Mouse (Mus musculus) heart, adult 2 months (tissue): Measurements from ENCODE around the gene March9. TPM values are rescaled to one million over a fixed set of nuclear protein-coding genes. Genes with fewer than 3 reads are reported as not detected.
"Not testable (repeated sequence)": the region's sequence is repeated elsewhere in the genome, so short reads cannot be mapped to it uniquely, and the experiment has no call there.

ENCODE experiments used
- DNase-seq, 2 experiments: peaks; one replicate each; pipeline ENCODE4 v3.0.0; 2021
- H3K27ac ChIP-seq: fragments of 200-600 bp; 2 replicates; pipeline ENCODE4 v1.8.1; 2022
- H3K27me3 ChIP-seq: fragments of 200-500 bp; 2 replicates; pipeline ENCODE4 v1.6.1; 2012; ENCODE audit warnings: mild to moderate bottlenecking, low read length, inconsistent platforms, mixed read lengths; ENCODE audit not compliant: control insufficient read depth, insufficient read depth
- H3K36me3 ChIP-seq: fragments of 200-500 bp; 2 replicates; pipeline ENCODE4 v1.6.1; 2012; ENCODE audit warnings: low read length, inconsistent platforms; ENCODE audit not compliant: control insufficient read depth, insufficient read depth
- H3K4me1 ChIP-seq: fragments of 200-500 bp; 2 replicates; pipeline ENCODE4 v1.6.1; 2011; ENCODE audit warnings: low read length; ENCODE audit not compliant: control insufficient read depth, insufficient read depth
- H3K4me3 ChIP-seq: fragments of 200-600 bp; 2 replicates; pipeline ENCODE4 v1.8.1; 2022
- H3K79me2 ChIP-seq: fragments of 200-500 bp; replicated peaks from 2 replicates; pipeline ENCODE4 v1.6.1; 2012; ENCODE audit warnings: mild to moderate bottlenecking, inconsistent platforms, low read length, moderate library complexity, mixed read lengths; ENCODE audit not compliant: control insufficient read depth, insufficient read depth
- H3K9ac ChIP-seq: fragments of 200-500 bp; 2 replicates; pipeline ENCODE4 v1.6.1; 2012; ENCODE audit warnings: low read depth, mild to moderate bottlenecking, control low read depth, inconsistent platforms, low read length, mixed read lengths
- CTCF ChIP-seq: fragments of 200-600 bp; IDR thresholded peaks from 2 replicates; pipeline ENCODE4 v1.8.1; 2022; ENCODE audit warnings: antibody characterized with exemption, mild to moderate bottlenecking, moderate library complexity
- EP300 ChIP-seq: fragments of 200-500 bp; IDR thresholded peaks from 2 replicates; pipeline ENCODE4 v1.6.1; 2011; ENCODE audit warnings: low read depth, low read length, control low read depth; ENCODE audit not compliant: insufficient read depth
- POLR2A ChIP-seq: fragments of 200-500 bp; IDR thresholded peaks from 2 replicates; pipeline ENCODE4 v1.6.1; 2011; ENCODE audit warnings: mild to moderate bottlenecking, low read depth, low read length, control low read depth; ENCODE audit not compliant: insufficient read depth
- WGBS: fragments of 180-500 bp; shearing (Covaris S2); methylation state at CpG from one replicate; pipeline ENCODE4 v1.1.7; 2018; 5-methylcytosine and 5-hydroxymethylcytosine counted together
- intact Hi-C: fragments of 180-260 bp; cut with DNase I; formaldehyde crosslinking; loops from one replicate; pipeline ENCODE4 v1.15.1; 2025
- polyA plus RNA-seq: library from polyadenylated mRNA; depleted of rRNA; stranded (reverse); fragments of >200 nt; gene quantifications from 2 replicates; pipeline ENCODE4 v1.2.3, GENCODE M21; 2012
- total RNA-seq, 2 experiments: library from RNA; stranded (reverse); gene quantifications; 2 replicates each; pipeline ENCODE4 v1.2.3; 2021

March9 gene
- total and polyA plus RNA-seq, 3 experiments: 2.7 to 3.1 (median 2.8) TPM

DNA sequence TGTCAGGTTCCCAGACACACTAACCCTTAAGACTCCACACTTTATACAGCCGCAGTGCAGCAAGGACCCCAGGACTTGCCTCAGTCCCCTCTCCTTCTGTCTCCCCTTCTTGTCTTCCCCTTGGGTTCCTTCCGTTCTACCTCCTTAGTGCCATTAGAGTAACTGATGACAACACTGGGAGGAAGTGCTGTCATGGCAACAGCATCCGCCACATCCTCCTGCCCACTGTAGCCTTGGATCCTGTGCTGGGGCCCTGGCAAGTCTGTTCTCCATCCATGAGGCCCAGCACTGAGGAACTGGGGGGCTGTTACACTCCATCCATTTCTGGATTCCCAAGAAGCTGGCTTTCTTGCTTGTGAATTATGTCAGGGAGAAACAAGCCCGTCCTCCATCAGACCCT is 16.1 kb upstream of the March9 start:
- H3K4me1 ChIP-seq: no peaks in the 10 kb centered on the region; the same call in 1 of the 2 replicates
- WGBS: 28% methylated on average over 4 of the region's 4 CpGs
- TF ChIP-seq EP300 (no peak), POLR2A (no peak), CTCF (no peak)
- DNase-seq: peak; percentile 25 to 36
- H3K9ac ChIP-seq: no peak overlapping the region
- H3K79me2 ChIP-seq: no peaks in the 10 kb centered on the region
- no peak overlapping the region for H3K4me3 ChIP-seq
- intact Hi-C loops: no loop called here
- H3K27me3 ChIP-seq: no peaks in the 10 kb centered on the region; the same call in 1 of the 2 replicates
- H3K36me3 ChIP-seq: no peaks in the 10 kb centered on the region
- H3K27ac ChIP-seq: no peak overlapping the region

DNA sequence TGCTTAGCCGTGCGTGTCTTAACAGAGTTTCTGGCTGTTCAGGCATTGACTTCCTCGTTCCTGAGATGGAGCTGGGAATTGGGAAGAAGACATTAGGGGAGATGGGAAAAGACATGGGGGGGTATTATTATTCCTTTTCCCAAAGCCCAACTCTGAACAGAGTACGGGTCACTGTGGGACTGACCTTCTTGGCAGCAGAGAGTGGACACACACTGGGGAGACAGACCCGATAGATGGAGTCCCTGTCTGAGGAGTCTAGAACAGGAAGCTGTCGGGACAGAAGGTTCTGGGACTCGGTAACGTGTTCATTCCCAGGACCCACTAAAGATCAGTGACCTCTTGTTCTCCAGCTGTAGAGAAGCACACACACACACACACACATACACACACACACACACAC is 15.7 kb upstream of the March9 start:
- no peaks in the 10 kb centered on the region; the same call in 1 of the 2 replicates for H3K27me3 ChIP-seq
- no peaks in the 10 kb centered on the region for H3K79me2 ChIP-seq
- H3K4me3 ChIP-seq: no peak overlapping the region
- no peaks in the 10 kb centered on the region for H3K36me3 ChIP-seq
- no peak overlapping the region for H3K9ac ChIP-seq
- intact Hi-C loops: no loop called here
- 45% methylated on average over 8 of the region's 8 CpGs for WGBS
- no peaks in the 10 kb centered on the region; the same call in 1 of the 2 replicates for H3K4me1 ChIP-seq
- peak in 1 of 2 experiments; percentile 28 for DNase-seq
- TF ChIP-seq POLR2A: no peak
- no peak for TF ChIP-seq EP300
- TF ChIP-seq CTCF: no peak
- no peak overlapping the region for H3K27ac ChIP-seq

DNA sequence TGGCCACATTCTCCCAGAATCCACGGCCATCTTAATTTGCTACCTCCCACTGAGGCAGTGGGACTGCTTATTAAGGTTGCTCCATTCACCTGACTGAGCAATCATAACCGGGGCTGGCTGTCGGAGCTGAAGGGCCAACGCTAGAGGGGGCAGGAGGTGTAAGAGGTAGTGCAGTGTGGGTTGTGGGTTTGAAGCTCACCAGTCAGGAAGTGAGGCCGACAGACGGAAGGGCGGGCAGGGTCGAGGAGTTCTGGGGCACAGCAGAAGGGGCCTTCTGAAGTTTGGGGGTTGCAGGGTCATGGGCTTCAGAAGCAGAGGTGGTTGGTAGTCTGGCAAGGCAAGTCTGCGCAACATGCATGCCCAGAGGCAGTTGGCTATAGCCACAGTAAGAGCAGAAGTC is 15.1 kb upstream of the March9 start, which contains the start of gene Agap2:
Gene Agap2 (plus strand): TSS at position 205 of the 400 bp plus-strand sequence.
- 50% methylated on average over 9 of the region's 9 CpGs for WGBS
- DNase-seq: peak in 1 of 2 experiments; percentile 46
- no peaks in the 10 kb centered on the region; the same call in 1 of the 2 replicates for H3K27me3 ChIP-seq
- H3K4me3 ChIP-seq: no peak within 1 kb of the TSS
- H3K9ac ChIP-seq: no peak within 1 kb of the TSS
- intact Hi-C loops: no loop called here
- no peak for TF ChIP-seq POLR2A
- TF ChIP-seq EP300: no peak
- TF ChIP-seq CTCF: no peak
- H3K36me3 ChIP-seq: no peaks in the 10 kb centered on the region
- H3K27ac ChIP-seq: no peak within 1 kb of the TSS
- no peaks in the 10 kb centered on the region for H3K79me2 ChIP-seq
- H3K4me1 ChIP-seq: no peaks in the 10 kb centered on the region; the same call in 1 of the 2 replicates

DNA sequence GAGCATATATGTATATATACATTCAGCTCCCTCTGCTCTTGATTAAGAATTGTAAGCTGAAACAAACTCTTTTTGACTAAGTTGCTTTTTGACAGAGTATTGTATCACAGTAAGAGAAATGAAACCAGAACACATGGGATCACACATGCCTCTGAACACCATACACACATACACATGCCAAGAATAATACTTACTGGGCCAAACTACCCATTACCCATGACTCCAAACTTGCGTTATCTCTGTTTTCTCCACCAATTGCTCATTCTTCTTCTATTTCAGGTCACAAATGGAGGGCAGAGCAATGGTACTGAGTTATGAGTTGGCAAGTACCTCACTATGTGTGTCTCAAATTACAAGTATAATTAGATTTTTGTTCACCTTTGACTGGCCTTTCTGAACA is 14.0 kb upstream of the March9 start:
- Histone ChIP-seq H3K36me3 (no peaks in the 10 kb centered on the region), H3K4me1 (peaks cover 4% of the 10 kb centered on the region), H3K9ac (no peak overlapping the region), H3K27ac (no peak overlapping the region), H3K27me3 (no peaks in the 10 kb centered on the region; the same call in 1 of the 2 replicates), H3K79me2 (no peaks in the 10 kb centered on the region), H3K4me3 (no peak overlapping the region)
- intact Hi-C loops: no loop called here
- 81% methylated on average over 1 of the region's 1 CpGs for WGBS
- no peak for TF ChIP-seq CTCF
- no peak for DNase-seq

DNA sequence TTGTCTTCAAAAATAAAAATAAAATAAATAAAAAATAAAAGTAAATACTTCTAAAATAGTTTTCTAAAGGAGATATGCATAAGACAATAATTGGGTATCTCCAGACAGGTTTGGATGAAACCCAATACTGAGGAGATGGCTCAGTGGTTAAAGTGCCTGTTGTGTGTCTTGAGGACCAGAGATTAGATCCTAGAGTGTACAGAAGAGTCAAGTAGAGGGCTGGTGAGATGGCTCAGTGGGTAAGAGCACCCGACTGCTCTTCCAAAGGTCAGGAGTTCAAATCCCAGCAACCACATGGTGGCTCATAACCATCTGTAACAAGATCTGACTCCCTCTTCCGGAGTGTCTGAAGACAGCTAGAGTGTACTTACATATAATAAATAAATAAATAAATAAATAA is 13.0 kb upstream of the March9 start:
- H3K9ac ChIP-seq, H3K4me3 ChIP-seq, H3K4me1 ChIP-seq, intact Hi-C loops, H3K27ac ChIP-seq, H3K27me3 ChIP-seq, H3K79me2 ChIP-seq, DNase-seq, H3K36me3 ChIP-seq: not testable (repeated sequence)
- 71% methylated on average over 2 of the region's 2 CpGs for WGBS

DNA sequence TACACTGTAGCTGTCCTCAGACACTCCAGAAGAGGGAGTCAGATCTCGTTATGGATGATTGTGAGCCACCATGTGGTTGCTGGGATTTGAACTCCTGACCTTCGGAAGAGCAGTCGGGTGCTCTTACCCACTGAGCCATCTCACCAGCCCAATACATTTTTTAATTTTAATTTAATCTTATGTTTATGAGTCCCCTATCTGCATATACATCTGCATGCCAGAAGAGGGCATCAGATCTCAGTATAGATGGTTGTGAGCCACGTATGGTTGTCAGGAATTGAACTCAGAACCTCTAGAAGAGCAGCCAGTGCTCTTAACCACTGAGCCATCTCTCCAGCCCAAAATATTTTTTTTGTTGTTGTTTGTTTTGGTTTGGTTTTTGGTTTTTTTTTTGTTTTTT is 12.3 kb upstream of the March9 start:
- intact Hi-C loops, DNase-seq, H3K4me3 ChIP-seq, H3K36me3 ChIP-seq, H3K9ac ChIP-seq, H3K4me1 ChIP-seq, H3K27ac ChIP-seq, H3K79me2 ChIP-seq, H3K27me3 ChIP-seq: not testable (repeated sequence)
- TF ChIP-seq CTCF: peak; percentile 25; the same call in 1 of the 2 replicates
- 87% methylated on average over 4 of the region's 4 CpGs for WGBS

DNA sequence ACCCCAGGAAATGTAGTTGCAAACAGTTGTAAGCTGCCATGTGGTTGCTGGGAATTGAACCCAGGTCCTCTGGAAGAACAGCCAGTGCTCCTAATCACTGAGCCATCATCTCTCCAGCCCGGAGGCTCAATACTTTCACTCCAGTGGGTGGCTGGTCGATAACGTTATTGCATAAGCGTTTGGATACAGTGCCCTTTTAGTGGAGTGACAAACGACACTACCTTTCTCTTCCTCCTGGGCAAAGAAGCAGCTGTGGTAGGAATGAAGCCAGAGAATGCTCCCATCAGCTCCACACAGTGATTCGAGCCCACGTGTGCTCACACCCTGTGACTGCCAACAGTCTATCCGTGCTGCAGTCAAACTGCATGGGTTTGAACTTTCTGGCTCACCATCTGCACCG is 11.2 kb upstream of the March9 start:
- H3K27me3 ChIP-seq: no peaks in the 10 kb centered on the region
- no peak for DNase-seq
- peaks cover 5% of the 10 kb centered on the region for H3K4me1 ChIP-seq
- no peaks in the 10 kb centered on the region for H3K79me2 ChIP-seq
- H3K36me3 ChIP-seq: no peaks in the 10 kb centered on the region
- intact Hi-C loops: no loop called here
- no peak overlapping the region; the same call in 1 of the 2 replicates for H3K27ac ChIP-seq
- 66% methylated on average over 9 of the region's 9 CpGs for WGBS
- H3K4me3 ChIP-seq: no peak overlapping the region; the same call in 1 of the 2 replicates
- TF ChIP-seq CTCF: no peak
- no peak for TF ChIP-seq POLR2A
- TF ChIP-seq EP300: no peak
- no peak overlapping the region for H3K9ac ChIP-seq
